Mouse (Mus musculus) kidney, adult 2 months (tissue): Measurements from ENCODE around the gene Hsd17b7.

ENCODE experiments used
- CTCF ChIP-seq: fragments of 200-500 bp; conservative IDR thresholded peaks from 2 replicates; pipeline ENCODE4 v1.5.1; 2011; ENCODE audit warnings: low read depth, mild to moderate bottlenecking, control low read depth, low read length, moderate library complexity, mixed read lengths; ENCODE audit not compliant: insufficient read depth, insufficient read length
- POLR2A ChIP-seq: fragments of 200-500 bp; IDR thresholded peaks from one replicate; pipeline ENCODE4 v1.6.1; 2011; ENCODE audit warnings: low read depth, low read length, control low read depth

GRCm38 (mm10) chr1:169947654-169948053, 21.4 kb downstream of the Hsd17b7 start:
- TF ChIP-seq CTCF (no peak; the same call in 1 of the 2 replicates), POLR2A (no peak)
